Mouse (Mus musculus): ENCODE data around the gene Dhrs7c.

DNA sequence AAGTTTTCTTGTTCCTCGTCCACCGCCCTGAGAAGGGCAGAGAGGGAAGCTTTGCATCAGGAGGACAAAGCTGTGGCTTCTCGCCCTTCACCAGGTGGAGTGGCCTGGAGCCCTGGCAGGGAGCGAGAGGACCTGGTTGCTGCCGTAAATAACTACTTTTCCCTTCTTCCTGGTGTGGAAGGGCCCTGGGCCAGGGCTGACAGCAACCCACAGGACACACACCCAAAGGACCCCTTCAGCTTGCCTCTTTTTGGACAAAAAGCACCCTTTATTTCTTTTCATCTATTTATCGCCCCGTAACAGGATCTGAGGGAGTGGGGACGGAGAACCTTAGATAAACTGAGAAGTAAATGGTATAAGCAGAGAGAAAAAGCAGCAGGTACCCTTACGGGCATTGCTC lies 60.5 kb downstream of the Dhrs7c start:
- TF ChIP-seq POLR2A (IDR thresholded peaks at IDR 0.05; ENCODE audit: control insufficient read depth in 1 of 2, insufficient read depth in 1 of 2, low read depth in 1 of 2, low read length in 2 of 2, poor library complexity in 1 of 2) (no peak), TAL1 (IDR thresholded peaks at IDR 0.05; ENCODE audit: low read length) (no peak), MAX (IDR thresholded peaks at IDR 0.05; ENCODE audit: low read length) (no peak), TBP (IDR thresholded peaks at IDR 0.05; ENCODE audit: low read depth, low read length) (no peak), CTCF (IDR thresholded peaks at IDR 0.05 in 2 of 3, conservative IDR thresholded peaks at IDR 0.05 in 1 of 3; ENCODE audit: control insufficient read depth in 1 of 3, insufficient read depth in 1 of 3, low read depth in 2 of 3, low read length in 3 of 3, poor library complexity in 1 of 3, severe bottlenecking in 1 of 3) (no peak), EP300 (IDR thresholded peaks at IDR 0.05; ENCODE audit: low read depth in 1 of 2, low read length in 2 of 2) (no peak), GABPA (IDR thresholded peaks at IDR 0.05; ENCODE audit: low read depth, low read length) (no peak), GATA1 (IDR thresholded peaks at IDR 0.05; ENCODE audit: low read depth, low read length) (no peak), SIN3A (IDR thresholded peaks at IDR 0.05; ENCODE audit: low read length) (no peak), USF1 (IDR thresholded peaks at IDR 0.05; ENCODE audit: low read depth, low read length) (no peak)

All from MEL (cell line).